Mouse (Mus musculus) c-Kit-positive CD71-negative TER-119-negative erythroid progenitor cells, embryonic 14.5 days (primary cell): ENCODE results near the gene Blnk.

Experiments used
- DNase-seq: peaks from one replicate; pipeline ENCODE4 v3.0.0-alpha.2; 2013; ENCODE audit warnings: low read depth

Gene Blnk

GRCm38 (mm10) chr19:40999569-40999968, 5.2 kb upstream of the Blnk start:
- no peak for DNase-seq

GRCm38 (mm10) chr19:40998469-40999170, 4.3 kb upstream of the Blnk start:
- peak; percentile 24 for DNase-seq

GRCm38 (mm10) chr19:40996722-40997121, 2.4 kb upstream of the Blnk start:
- DNase-seq: no peak

- DNase-seq: no peak
These were observed 1.4 kb upstream of the Blnk start for GRCm38 (mm10) chr19:40995449-40996401.

- DNase-seq: no peak
These were observed 576 bp upstream of the Blnk start for GRCm38 (mm10) chr19:40994911-40995310.

- no peak for DNase-seq
These were observed 979 bp downstream of the Blnk start for GRCm38 (mm10) chr19:40993356-40993755.

GRCm38 (mm10) chr19:40992517-40993044, 1.8 kb downstream of the Blnk start:
- no peak for DNase-seq

GRCm38 (mm10) chr19:40992096-40992495, 2.2 kb downstream of the Blnk start:
- DNase-seq: no peak

GRCm38 (mm10) chr19:40991626-40992025, 2.7 kb downstream of the Blnk start:
- no peak for DNase-seq

- no peak for DNase-seq
These were observed 3.5 kb downstream of the Blnk start for GRCm38 (mm10) chr19:40990781-40991343.

- DNase-seq: no peak
These were observed 4.3 kb downstream of the Blnk start for GRCm38 (mm10) chr19:40989961-40990600.

- DNase-seq: no peak
These were observed 5.5 kb downstream of the Blnk start for GRCm38 (mm10) chr19:40988856-40989255.

GRCm38 (mm10) chr19:40984536-40984935, 9.8 kb downstream of the Blnk start:
- DNase-seq: no peak

- no peak for DNase-seq
These were observed 13.7 kb downstream of the Blnk start for GRCm38 (mm10) chr19:40980671-40981070.

GRCm38 (mm10) chr19:40978026-40978425, 16.3 kb downstream of the Blnk start:
- no peak for DNase-seq

GRCm38 (mm10) chr19:40976946-40977917, 17.1 kb downstream of the Blnk start:
- no peak for DNase-seq

- no peak for DNase-seq
These were observed 22.9 kb downstream of the Blnk start for GRCm38 (mm10) chr19:40971273-40971914.

- DNase-seq: no peak
These were observed 23.6 kb downstream of the Blnk start for GRCm38 (mm10) chr19:40970775-40971174.

- DNase-seq: no peak
These were observed 24.0 kb downstream of the Blnk start for GRCm38 (mm10) chr19:40970301-40970700.
